Mouse (Mus musculus): ENCODE data around the gene Rif1.

DNA sequence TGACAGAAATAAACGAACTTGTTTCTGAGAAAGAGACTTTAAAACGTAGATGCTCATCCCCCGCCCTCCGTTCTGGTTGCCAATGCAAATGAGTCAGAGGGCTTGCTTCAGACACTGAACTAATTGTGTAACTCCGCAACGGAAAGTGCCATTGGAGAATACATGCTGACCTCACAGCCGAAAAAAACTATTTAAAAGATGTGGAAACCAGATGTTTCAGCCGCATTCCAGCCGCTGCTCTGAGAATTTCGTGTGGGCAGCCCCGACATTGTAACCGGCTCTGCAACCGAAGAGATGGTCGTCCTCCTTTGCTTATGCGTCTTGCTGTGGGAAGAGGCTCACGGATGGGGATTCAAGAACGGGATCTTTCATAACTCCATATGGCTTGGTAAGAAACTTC lies 34.8 kb upstream of the Rif1 start, which contains the start of gene Tnfaip6:
- TF ChIP-seq CTCF (IDR thresholded peaks at IDR 0.05; ENCODE audit: extremely low read depth, insufficient read depth, low read length) (no peak), POLR2A (IDR thresholded peaks at IDR 0.05; ENCODE audit: extremely low read depth, insufficient read depth, low read length) (no peak)

Measured in cortical plate, adult 2 months (tissue).